Mouse (Mus musculus) ES-Bruce4 (cell line): ENCODE measurements at regions not wholly inside any gene's neighbourhood (a gene's known extent, or its start where the extent isn't known, plus 50 kb on each side); places are given as distances from the start of the nearest gene placed in this dataset.
"Not testable (repeated sequence)": the region's sequence is repeated elsewhere in the genome, so short reads cannot be mapped to it uniquely, and the experiment has no call there.

Experiments used
- H3K27ac ChIP-seq: 2 replicates; pipeline ENCODE4 v1.5.1; 2012; ENCODE audit warnings: low read length, inconsistent platforms; ENCODE audit not compliant: insufficient read depth
- H3K27me3 ChIP-seq: 2 replicates; pipeline ENCODE4 v1.6.1; 2012; ENCODE audit warnings: mild to moderate bottlenecking, low read length, inconsistent platforms; ENCODE audit not compliant: control insufficient read depth, poor library complexity, insufficient read depth, severe bottlenecking
- H3K36me3 ChIP-seq: 2 replicates; pipeline ENCODE4 v1.6.1; 2012; ENCODE audit warnings: inconsistent platforms, mild to moderate bottlenecking, low read length, moderate library complexity; ENCODE audit not compliant: control insufficient read depth, poor library complexity, insufficient read depth, severe bottlenecking
- H3K4me1 ChIP-seq: one replicate; pipeline ENCODE4 v1.8.1; 2011; ENCODE audit warnings: low read length; ENCODE audit not compliant: control insufficient read depth, insufficient read depth
- H3K4me3 ChIP-seq: 2 replicates; pipeline ENCODE4 v1.5.1; 2011; ENCODE audit warnings: low read depth, mild to moderate bottlenecking, low read length
- H3K9ac ChIP-seq: 2 replicates; pipeline ENCODE4 v1.6.1; 2012; ENCODE audit warnings: low read depth, mild to moderate bottlenecking, inconsistent platforms; ENCODE audit not compliant: poor library complexity, severe bottlenecking
- H3K9me3 ChIP-seq: replicated peaks from 2 replicates; pipeline ENCODE4 v1.6.1; 2012; ENCODE audit warnings: mild to moderate bottlenecking, low read length, inconsistent platforms; ENCODE audit not compliant: control insufficient read depth, poor library complexity, insufficient read depth, severe bottlenecking
- CTCF ChIP-seq: IDR thresholded peaks from one replicate; pipeline ENCODE4 v1.8.1; 2011; ENCODE audit warnings: low read depth, low read length
- EP300 ChIP-seq: IDR thresholded peaks from 2 replicates; pipeline ENCODE4 v1.6.1; 2011; ENCODE audit warnings: low read depth, low read length; ENCODE audit not compliant: insufficient read depth
- POLR2A ChIP-seq: IDR thresholded peaks from one replicate; pipeline ENCODE4 v1.8.1; 2011; ENCODE audit warnings: low read length; ENCODE audit not compliant: insufficient read depth

DNA sequence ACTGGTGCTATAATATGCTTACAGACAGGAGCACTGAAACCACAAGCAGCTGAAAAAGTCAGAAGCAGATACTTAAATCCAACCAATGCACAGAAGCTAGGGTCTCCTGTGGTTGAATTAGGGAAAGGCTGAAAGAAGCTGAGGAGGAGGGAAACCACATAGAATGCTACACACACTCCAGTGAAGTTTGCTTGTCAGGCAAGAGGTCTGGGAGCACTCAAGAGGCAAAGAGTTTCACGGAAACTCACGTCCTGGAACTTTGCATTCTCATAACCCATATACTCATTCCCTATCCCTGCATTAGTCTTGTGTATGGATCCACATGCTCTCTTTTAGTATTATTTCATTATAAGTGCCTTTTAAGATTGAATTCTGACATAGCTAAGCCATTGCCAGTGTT, 1316.7 kb upstream of the Tacstd2 start:
- Histone ChIP-seq H3K36me3 (no peaks in the 10 kb centered on the region), H3K27me3 (no peaks in the 10 kb centered on the region), H3K9ac (no peak overlapping the region), H3K9me3 (0 out of 2 replicates have a peak, but pooled peaks cover 4% of the 10 kb centered on the region), H3K4me1 (no peaks in the 10 kb centered on the region), H3K27ac (peak overlapping the region; percentile 96), H3K4me3 (no peak overlapping the region)
- TF ChIP-seq CTCF = no peak
- no peak for TF ChIP-seq POLR2A
- no peak for TF ChIP-seq EP300

DNA sequence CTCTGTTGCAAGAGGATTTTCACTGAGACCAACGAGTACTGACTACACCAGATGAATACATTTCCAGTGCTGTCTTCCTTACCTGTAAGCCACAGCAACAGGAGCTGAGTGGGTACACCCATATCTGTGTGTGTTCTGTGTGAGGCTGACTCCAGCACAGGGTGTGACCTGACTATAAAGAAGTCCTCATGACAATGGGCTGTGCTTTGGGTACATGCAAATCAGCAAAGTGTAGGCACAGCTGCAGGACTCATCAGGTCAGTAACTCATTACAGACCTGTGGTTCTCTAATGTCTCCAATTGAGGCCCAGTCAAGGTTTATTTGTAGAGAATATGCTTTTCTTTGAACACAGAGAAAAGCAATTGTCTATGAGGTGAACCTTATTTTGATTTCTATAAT, 1299.6 kb upstream of the Tacstd2 start:
- no peak overlapping the region for H3K4me3 ChIP-seq
- H3K4me1 ChIP-seq = no peaks in the 10 kb centered on the region
- no peaks in the 10 kb centered on the region for H3K36me3 ChIP-seq
- H3K9ac ChIP-seq = no peak overlapping the region
- TF ChIP-seq EP300 (no peak), CTCF (no peak), POLR2A (no peak)
- H3K9me3 ChIP-seq = no peaks in the 10 kb centered on the region
- no peaks in the 10 kb centered on the region for H3K27me3 ChIP-seq
- H3K27ac ChIP-seq = no peak overlapping the region

GRCm38 (mm10) chr6:68834633-68835032, 1299.0 kb upstream of the Tacstd2 start:
- Histone ChIP-seq H3K9ac (no peak overlapping the region), H3K27ac (no peak overlapping the region), H3K36me3 (no peaks in the 10 kb centered on the region), H3K4me1 (no peaks in the 10 kb centered on the region), H3K9me3 (no peaks in the 10 kb centered on the region), H3K4me3 (no peak overlapping the region), H3K27me3 (no peaks in the 10 kb centered on the region)
- no peak for TF ChIP-seq POLR2A
- TF ChIP-seq CTCF = no peak
- no peak for TF ChIP-seq EP300

DNA sequence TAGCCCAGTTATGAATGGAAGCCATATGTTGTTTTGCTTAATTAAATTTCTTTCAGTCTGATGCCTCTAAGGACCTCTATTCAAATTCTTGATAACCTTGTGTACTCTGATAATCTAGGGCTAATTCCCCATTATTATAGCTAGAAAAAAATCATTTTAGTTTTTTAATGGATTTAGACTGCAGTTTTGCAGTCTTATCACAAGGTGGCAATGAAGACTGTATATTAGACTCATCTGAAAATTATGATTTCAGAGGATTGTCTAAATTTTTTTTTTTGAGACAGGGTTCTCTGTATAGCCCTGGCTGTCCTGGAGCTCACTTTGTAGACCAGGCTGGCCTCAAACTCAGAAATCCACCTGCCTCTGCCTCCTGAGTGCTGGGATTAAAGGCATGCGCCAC, 1292.9 kb upstream of the Tacstd2 start:
- H3K9ac ChIP-seq, H3K4me1 ChIP-seq, H3K36me3 ChIP-seq, H3K4me3 ChIP-seq, H3K27ac ChIP-seq, H3K9me3 ChIP-seq, H3K27me3 ChIP-seq: not testable (repeated sequence)

- H3K9ac ChIP-seq = no peak overlapping the region
- no peaks in the 10 kb centered on the region for H3K27me3 ChIP-seq
- peaks cover 40% of the 10 kb centered on the region for H3K9me3 ChIP-seq
- peak overlapping the region; percentile 69; the same call in 1 of the 2 replicates for H3K27ac ChIP-seq
- no peak overlapping the region for H3K4me3 ChIP-seq
- no peaks in the 10 kb centered on the region for H3K4me1 ChIP-seq
- H3K36me3 ChIP-seq = no peaks in the 10 kb centered on the region; the same call in 1 of the 2 replicates
- TF ChIP-seq EP300 (no peak), CTCF (no peak), POLR2A (no peak)
Observed at GRCm38 (mm10) chr6:68813346-68813745, 1277.8 kb upstream of the Tacstd2 start.

- H3K27me3 ChIP-seq, H3K36me3 ChIP-seq, H3K9me3 ChIP-seq, H3K27ac ChIP-seq, H3K9ac ChIP-seq, H3K4me3 ChIP-seq, H3K4me1 ChIP-seq: not testable (repeated sequence)
Observed at GRCm38 (mm10) chr6:68799205-68799604, 1263.6 kb upstream of the Tacstd2 start.

GRCm38 (mm10) chr6:68771507-68771906, 1235.9 kb upstream of the Tacstd2 start:
- no peaks in the 10 kb centered on the region for H3K4me1 ChIP-seq
- TF ChIP-seq POLR2A = no peak
- TF ChIP-seq EP300 = no peak
- no peak for TF ChIP-seq CTCF
- H3K27me3 ChIP-seq = no peaks in the 10 kb centered on the region
- no peaks in the 10 kb centered on the region for H3K36me3 ChIP-seq
- no peak overlapping the region for H3K27ac ChIP-seq
- no peak overlapping the region for H3K9ac ChIP-seq
- no peaks in the 10 kb centered on the region for H3K9me3 ChIP-seq
- H3K4me3 ChIP-seq = no peak overlapping the region
